Mouse (Mus musculus): ENCODE measurements around the gene Pou2af1. TPM values are rescaled to one million over a fixed set of nuclear protein-coding genes. Genes with fewer than 3 reads are reported as not detected.

Pou2af1 gene
- total RNA-seq, 2 experiments from 2014 or later: not detected

Other genes starting within 250 kb of the Pou2af1 start
- gene Sik2, start 204.6 kb upstream of the Pou2af1 start, total RNA-seq (2021): 10 to 100 TPM; 45.9 to 57.5 TPM
- not detected for gene Btg4, start 152.8 kb upstream of the Pou2af1 start, total RNA-seq (2021)
- 1 to 10 TPM; 4.1 to 5.7 TPM for gene Layn, start 136.6 kb upstream of the Pou2af1 start, total RNA-seq (2021)
- not detected for gene 4833427G06Rik, start 111.6 kb upstream of the Pou2af1 start, total RNA-seq (2021)
- gene Gm32742, start 48.2 kb upstream of the Pou2af1 start, total RNA-seq (2021): under 1 TPM in 1 of 2 experiments, not detected in 1; 0.05 TPM
- gene Colca2, start 64.9 kb downstream of the Pou2af1 start, total RNA-seq (2021): 1 to 10 TPM in 1 of 2 experiments, under 1 TPM in 1; 0.75 to 1.2 TPM
- not detected for gene 1810046K07Rik, start 115.2 kb downstream of the Pou2af1 start, total RNA-seq (2021)

Data from left cerebral cortex, postnatal 36 days (tissue).